Mouse (Mus musculus): ENCODE data around the gene Bad.

The Bad gene

DNA sequence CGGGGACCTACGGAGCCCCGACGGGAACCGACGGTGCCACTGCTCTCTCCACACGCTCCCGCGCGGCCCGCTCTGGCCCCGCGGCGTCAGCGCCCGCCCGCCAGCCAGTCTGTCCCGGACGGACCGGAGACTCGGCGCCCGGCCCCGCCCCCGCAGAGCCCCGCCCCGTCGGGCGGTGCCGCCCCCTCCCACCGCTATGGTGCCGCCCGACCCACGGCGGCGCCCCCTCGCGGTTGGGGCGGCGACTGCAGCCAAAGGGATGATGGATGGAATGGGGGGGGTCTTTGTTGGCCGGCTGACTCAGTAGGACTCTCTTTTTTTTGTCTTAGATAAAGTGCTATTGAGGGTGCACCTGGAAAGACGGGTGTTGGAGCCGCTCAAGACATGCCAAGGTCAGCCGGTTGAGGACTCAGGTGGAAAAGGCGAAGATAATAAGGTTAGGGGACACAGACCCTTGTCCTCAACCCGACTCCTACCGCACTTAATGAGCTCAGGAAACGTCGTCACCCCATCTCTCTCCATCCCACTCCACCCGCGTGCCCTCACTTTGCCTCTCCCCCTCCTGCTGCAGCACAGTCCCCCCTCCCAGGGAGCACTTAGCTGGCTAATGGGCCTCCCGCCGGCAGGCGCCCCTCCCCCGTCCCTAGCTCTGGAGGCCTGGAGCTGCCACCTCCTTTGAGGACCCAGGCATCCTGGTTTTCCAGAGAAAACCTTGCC lies 28.2 kb downstream of the Bad start:
- no peak for DNase-seq

DNA sequence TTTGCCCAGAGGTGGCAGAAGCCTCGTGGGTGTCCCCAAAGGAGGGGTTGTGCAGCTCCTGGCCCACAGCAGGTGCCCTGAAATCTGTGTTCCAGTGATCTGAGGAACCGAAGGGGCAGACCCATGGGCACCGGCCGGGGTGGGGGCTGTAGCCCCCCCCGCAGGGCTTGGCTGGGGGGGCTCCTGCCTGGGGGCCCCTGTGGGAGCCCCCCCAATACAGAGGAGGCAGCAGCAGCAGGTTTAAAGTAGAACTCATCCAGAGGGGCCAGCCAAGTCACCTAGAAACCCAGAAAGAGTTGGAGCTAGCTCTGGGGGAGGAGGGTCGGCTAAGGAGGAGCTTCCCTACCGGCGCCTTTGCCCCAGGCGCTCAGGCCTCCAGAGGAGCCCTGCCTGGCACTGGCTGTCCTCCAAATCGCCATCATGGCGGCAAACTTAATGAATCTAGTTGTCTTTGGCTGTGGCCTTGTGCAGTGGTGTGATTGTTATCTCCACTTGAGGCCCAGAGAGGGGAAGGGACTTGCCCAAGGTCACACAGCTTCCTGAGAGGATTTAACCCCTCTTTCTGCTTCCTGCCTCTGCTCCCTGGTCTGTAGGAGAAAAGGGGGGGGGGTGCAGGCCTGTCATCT lies 28.9 kb downstream of the Bad start:
- no peak for DNase-seq

- DNase-seq: no peak
Measured at GRCm38 (mm10) chr19:6971644-6972043, 30.0 kb downstream of the Bad start.

DNA sequence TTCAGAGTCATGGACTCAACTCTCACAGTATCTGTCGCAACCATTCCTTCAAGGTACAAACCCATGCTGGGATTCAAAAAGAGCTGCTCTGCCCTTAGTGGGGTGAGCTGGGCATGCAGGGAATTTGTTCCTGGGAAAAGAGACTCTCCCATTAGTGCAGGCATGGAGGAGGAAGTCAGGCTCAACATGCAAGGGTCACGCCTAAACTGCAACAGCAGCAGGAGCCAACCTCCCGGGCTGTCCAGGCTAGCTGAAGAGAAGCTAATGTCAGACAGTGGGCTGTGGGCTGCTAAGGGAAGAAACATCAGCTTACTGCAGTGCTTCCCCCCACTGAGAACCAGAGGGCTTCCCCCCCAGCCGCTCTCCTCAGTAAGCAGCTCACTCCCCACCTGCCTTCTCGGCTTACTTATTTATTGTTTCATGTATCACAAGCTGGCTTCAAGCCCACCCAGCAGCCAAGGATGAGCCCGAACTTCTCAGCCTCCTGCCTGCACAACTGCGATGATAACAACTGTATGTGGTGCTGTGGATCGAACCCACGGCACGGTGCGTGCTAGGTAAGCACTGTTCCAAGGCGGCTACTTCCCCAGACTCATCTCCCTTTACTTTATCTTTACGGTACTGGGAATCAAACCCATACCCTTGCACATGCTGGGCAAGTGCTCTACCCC lies 30.7 kb downstream of the Bad start:
- DNase-seq: no peak

GRCm38 (mm10) chr19:6973581-6974190 lies 32.0 kb downstream of the Bad start:
- no peak for DNase-seq

- DNase-seq: peak; percentile 74
Measured at GRCm38 (mm10) chr19:6974211-6975205, 32.8 kb downstream of the Bad start, which contains the start of gene Ppp1r14b. TSS of gene Ppp1r14b (plus strand) at chr19:6974968.

GRCm38 (mm10) chr19:6975537-6976521 lies 34.2 kb downstream of the Bad start, which contains the start of gene Plcb3:
TSS of gene Plcb3 (minus strand) at chr19:6976470.
- DNase-seq: peak; percentile 82

DNA sequence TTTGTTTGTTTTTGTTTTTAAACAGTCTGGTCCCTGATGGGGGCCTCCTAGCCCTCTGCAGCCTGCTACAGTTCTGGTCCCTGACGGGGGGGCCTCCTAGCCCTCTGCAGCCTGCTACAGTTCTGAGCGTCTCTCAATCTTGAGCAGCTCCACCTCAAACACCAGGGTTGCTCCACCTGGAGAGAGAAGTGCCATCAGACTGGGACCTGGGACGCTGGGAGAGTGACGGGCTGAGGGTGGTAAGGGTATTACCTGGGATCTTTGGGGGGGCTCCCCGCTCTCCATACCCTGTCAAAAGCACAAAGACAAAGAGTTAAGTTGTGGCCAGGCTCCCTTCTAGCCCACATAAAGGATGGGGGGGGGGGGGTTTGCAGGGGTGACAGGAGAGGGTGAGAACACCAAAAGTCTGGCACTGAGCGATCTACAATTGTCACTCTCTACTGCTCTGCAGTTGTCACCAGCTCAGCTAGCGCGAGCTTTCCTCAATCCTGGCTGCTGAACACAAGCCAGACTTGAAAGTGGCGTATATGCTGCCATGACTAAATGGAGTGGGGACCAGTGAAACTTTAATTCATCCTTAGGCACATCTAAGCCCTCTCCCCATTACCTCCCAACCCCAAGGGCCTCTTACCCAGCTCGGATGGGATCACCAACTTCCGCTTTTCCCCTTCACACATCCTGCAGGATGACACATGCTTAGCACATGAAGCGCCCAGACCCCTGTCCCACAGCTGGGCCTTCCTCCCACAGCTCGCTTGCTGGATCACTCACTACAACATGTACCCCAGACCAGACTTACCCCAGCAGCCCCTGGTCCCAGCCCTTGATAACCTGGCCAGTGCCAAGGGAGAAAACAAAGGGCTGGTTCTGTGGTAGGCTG lies 36.3 kb downstream of the Bad start:
- no peak for DNase-seq

- no peak for DNase-seq
Measured at GRCm38 (mm10) chr19:6978639-6978974, 36.9 kb downstream of the Bad start.

DNA sequence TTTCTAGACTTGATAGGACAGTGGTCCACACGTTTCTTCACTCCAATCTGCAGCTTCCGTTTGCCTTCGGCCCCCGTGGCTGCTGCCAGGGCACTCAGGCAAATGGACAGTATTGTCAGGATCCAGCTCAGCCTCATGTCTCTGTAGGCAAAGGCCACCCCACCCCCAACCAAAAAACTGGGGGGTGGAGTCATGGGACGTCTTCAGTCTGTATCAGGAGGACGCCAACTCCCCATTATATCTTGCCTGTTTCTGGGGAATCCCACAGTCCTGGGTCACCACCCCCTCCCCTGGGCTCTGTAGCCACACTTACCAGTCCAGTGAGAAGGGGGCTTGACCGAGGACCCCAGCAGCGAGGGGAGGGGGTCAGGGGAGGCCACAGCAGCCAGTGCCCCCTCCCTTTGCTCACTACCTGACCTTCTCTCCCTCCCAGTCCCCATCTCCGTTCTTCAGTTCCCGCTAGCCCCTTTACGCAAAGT lies 37.4 kb downstream of the Bad start:
- DNase-seq: peak; percentile 78

DNA sequence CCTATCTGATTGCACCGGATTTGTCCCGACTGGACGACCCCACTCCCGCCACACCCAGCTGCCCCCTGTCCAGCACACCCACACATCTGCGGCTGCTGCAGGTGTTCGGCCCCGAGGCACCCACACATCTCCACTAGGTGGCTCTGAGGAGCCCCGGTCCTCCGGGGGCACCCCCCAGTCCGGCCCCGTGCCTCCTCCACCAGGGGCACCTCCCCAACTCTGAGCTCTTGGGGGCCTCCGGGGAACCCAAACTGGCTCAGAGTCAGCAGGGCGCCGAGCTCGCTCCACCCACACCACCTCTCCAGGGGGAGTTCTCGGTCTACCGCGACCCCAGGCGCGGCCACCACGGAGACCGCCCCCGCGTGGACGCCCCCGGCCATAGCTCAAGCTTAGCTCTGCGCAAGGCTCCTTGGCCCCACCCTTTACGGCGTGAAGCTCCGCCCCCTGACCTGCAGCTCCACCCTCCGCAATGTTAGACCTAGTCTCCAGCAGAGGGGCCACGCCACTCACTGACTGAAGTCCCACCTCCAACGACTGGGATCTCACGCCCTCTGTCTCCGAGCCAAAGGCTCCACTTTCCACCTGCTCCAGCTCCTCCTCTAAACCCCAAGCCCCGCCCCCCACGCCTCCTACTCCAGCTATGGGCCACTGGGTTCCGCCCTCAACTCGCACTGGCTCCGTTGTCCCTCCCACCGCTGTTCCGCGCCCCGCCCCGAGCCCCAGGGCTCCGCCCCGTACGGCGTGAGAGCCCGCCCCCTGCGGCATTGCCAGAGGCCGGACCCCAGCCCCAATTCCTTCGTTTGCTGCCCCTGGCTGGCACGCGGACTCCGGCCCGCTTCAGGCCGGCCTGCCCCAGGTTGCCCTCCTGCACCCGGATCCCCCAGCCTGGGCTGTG lies 38.1 kb downstream of the Bad start:
- DNase-seq: peak; percentile 100

DNA sequence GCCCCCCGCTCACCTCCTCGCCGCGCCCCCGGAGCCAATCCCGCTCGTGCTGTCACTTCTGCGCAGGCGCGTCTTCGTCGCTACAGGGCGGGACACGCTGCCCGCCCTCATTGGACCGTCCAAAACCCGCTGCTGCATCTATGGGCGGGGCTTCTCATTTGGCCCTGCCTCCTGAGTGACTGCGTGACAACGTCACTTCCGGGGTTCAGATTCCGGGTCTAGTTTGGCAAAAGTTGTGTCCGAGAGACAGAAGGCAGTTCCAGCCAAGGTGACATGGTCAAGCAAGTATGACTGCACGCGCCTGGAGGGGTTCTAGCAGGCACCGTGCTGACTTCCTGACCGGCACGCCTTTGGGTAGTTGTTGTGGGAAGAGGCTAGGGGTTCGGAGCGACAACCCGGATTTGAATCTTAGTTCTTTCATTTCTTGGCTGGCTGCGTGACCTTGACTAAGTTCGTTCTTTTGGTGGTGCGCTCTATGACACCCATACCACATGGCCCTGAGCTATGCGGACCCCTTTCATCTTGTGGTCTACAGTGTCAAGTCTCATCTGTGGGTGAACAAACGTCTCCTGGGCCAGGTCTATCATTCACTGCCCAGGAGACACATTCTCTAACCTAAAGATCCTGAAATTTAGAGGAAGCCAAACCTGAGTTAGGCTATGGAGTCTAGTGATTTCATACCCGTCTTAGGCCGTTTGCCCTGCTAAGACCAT lies 38.9 kb downstream of the Bad start, which contains the start of gene Fkbp2:
TSS of gene Fkbp2 (minus strand) at position 121 of the 713 bp plus-strand sequence.
- peak; percentile 99 for DNase-seq

GRCm38 (mm10) chr19:6981465-6981864 lies 39.8 kb downstream of the Bad start:
- DNase-seq: no peak

GRCm38 (mm10) chr19:6983621-6984020 lies 42.0 kb downstream of the Bad start:
- no peak for DNase-seq

GRCm38 (mm10) chr19:6985300-6985699 lies 43.6 kb downstream of the Bad start:
- DNase-seq: no peak

DNA sequence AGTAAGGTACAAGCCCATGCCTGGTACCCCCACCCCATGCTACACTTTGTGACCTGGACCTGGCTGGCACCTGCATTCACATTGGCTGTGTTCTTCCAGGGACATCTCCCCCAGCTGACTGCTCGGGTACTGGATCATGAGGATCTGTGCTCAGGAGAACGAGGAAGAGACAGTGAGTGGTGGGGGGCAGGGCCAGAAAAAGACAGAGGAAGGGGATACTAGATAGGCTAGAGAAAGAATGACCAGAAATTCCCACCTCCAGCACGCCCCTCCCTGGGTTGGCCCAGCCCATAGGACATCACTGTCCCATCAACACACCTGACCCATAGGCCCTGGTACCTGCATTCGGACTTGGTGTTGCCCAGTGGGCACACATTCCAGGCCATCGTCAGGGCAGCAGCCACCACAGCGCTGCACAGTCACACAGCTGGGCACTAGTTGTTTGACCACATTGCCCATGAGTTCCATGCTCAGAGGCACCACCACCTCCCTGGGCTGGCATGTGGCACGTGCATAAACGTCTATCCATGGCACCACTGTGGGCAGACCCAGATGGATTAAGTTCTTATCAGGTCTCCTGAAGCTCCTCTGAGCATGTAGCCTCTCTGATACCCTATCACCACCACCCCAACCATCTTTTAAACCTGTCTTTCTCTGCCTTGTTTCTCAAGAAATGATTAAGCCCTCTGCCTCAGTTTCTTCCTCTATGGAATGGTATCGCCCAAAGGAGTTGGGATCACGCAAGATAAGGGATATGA lies 44.5 kb downstream of the Bad start:
- DNase-seq: no peak
